Mouse (Mus musculus): ENCODE results near the gene Ppp1ca.
A peak's percentile ranks its signal among the peaks of the same experiment; 100 is the strongest.

DNA sequence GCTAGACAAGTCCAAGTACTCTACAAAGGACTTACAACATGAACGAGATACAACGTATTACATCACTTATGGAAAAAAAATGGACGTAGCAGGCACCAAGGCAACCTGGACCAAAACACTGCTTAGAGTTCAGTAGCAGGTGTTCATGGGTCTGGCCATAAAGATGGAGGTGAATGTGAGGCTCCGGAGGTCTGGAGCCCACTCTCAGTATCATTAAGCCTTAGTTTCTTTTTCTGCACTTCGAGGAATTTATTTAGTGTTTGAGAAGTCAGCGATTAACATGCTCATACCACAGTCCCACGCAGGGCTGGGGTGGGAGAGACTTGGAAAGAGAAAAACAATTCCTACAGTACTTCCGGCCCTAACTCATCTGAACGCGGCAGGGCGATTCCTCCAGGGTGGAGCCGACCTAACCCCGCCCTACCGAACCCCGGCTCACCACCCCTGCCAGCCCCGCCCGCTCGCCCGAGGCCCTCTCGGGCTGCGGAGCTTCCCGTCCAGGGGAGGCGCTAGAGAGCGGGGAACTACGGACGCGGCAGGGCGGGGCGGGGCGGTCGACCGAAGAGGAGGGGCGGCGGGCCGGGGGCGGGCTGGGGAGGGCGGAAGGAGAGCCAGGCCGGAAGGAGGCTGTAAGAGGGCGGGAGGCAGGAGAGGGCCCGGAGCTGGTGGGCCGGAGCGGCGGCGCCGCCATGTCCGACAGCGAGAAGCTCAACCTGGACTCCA lies at the start of gene Ppp1ca:
- TF ChIP-seq CTCF (IDR thresholded peaks at IDR 0.05; ENCODE audit: insufficient read depth, low read length): peak; percentile 34; the same call in 1 of the 2 replicates
- TF ChIP-seq POLR2A (IDR thresholded peaks at IDR 0.05; ENCODE audit: borderline replicate concordance, extremely low read depth, low read depth, low read length): peak; percentile 86; the same call in 1 of the 2 replicates
